Mouse (Mus musculus) lung, postnatal 0 days (tissue): ENCODE measurements around the gene Gpr25.

Source experiments
- CTCF ChIP-seq: IDR thresholded peaks from 2 replicates; pipeline ENCODE4 v1.5.1; 2016; ENCODE audit warnings: antibody characterized with exemption, mild to moderate bottlenecking
- EP300 ChIP-seq: IDR thresholded peaks from 2 replicates; pipeline ENCODE4 v1.6.1; 2016; ENCODE audit warnings: antibody characterized with exemption, mild to moderate bottlenecking, control low read depth

GRCm38 (mm10) chr1:136268224-136268623 lies 7.6 kb upstream of the Gpr25 start:
- TF ChIP-seq CTCF (no peak), EP300 (no peak)
